Mouse (Mus musculus) ovary, adult 2 months (tissue): ENCODE results near the gene Klhl41. TPM values are rescaled to one million over a fixed set of nuclear protein-coding genes. Genes with fewer than 3 reads are reported as not detected.

Experiments used
- polyA plus RNA-seq: library from polyadenylated mRNA; depleted of rRNA; stranded (reverse); fragments of >200 nt; gene quantifications from 2 replicates; pipeline ENCODE4 v1.2.3, GENCODE M21; 2012; rRNA removed

Klhl41 gene
- not detected in 2 replicates for polyA plus RNA-seq

DNA sequence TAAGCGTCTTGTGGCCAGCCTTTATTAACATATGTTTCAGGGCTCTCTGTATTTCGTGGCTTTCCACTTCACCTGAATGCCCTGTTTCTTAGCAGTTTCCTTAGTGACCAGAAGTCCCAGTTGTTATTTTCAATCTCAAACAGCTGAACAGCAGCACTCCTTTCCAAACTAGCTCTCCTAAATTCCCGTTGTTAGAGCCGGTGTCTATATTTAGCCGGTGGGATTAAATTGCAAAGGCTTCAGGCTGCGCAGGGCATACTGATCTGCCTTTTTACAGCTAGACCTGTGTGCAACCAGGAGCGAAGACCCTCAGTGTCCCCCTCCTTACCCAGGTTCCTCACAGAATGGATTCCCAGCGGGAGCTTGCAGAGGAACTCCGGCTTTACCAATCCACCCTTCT lies at the start of gene Klhl41:
Gene Klhl41, plus strand, starts transcription at position 268 of the 400 bp plus-strand sequence.

DNA sequence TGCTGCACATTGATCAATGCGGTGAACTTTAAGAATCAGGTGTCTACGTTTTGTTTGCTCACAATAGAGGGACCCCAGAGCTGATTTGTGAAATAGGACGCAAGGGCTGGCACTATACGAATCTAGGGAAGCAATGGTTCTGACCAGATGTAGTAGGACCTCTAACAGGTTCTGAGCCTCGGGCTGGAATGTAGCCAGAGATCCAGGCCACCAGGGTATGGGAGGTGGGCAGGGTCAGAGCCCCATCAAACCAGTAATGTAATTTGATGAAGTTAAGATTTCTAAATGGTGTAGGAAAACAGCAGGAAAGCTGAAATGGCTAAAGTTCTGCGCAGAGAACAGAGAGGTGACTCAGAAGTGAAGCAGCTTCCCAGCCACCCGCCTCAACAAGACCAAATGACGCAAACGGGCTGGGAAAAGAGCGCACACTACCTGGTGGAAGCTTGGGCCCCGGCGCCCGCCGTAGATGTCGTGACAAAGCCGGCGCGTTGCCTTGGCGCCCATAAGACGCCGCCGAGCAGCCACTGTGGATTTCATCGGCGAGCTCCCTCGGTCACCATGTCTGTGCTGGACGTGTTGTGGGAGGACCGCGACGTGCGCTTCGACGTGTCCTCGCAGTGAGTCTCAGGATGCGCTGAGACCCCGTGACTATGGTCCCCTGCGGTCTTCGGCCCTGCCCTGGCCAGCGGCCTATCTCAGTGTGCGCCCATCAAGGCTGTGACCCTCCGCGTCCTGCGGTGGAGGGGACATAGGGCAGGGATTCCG lies 23.0 kb upstream of the Klhl41 start, which contains the start of gene Bbs5:
Gene Bbs5, plus strand, starts transcription at position 446 of the 765 bp plus-strand sequence.

DNA sequence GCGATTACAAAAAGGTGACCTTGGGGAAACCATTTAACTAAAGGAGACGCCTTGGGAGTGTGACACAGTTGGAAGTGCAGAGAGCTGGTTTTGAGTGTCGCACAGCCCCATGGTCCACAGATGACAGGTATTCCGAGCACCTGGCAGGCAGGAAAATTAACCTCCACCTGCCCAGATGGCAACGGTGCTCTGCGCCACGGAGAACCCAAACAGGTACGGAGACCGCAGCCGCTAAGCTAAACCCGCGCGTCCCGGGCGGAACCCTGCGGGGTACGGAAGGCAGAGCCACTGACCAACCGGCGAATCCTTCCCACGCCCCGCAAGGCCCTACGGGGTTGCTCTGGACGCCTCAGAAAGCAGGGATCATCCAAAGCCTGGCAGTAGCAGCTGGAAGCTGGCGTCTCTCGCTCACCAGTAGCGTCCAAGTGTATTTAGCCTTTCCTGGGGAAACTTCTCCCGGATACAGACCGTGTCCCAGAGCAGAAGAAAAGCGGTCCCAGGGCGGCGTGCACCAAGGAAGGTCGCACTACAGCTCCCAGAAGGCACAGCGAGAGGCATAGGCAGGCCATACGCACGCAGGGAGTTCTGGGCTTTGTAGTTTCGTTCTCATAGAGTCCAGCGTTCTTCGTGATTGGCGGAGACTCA lies 43.2 kb downstream of the Klhl41 start, which contains the start of gene Fastkd1:
Gene Fastkd1, minus strand, starts transcription at position 536 of the 645 bp plus-strand sequence.

DNA sequence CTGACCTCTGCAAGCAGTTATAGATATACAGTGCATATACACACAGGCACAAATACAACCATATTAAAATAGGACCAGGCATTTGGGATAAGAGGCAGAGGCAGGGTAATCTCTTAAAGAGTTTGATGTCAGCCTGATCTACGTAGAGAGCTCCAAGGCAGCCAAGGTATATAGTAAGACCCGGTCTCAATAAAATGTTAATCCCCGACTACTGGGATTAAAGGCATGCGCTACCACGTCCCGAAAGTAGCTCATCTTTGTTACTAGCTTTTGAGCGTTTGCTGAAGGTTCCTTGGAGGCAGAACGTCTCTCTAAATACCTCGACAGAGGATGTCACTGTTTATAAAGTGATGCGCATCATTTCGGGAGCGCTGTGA lies 52.3 kb downstream of the Klhl41 start, which contains the start of gene Ppig:
Gene Ppig, plus strand, starts transcription at position 273 of the 377 bp plus-strand sequence.

Other genes starting within 250 kb of the Klhl41 start
- 2.1 and 2.8 TPM in 2 replicates for gene Lrp2, start 84.1 kb upstream of the Klhl41 start, polyA plus RNA-seq
- gene Bbs5, start 22.9 kb upstream of the Klhl41 start, polyA plus RNA-seq: 0.94 and 1.5 TPM in 2 replicates
- gene Fastkd1, start 43.4 kb downstream of the Klhl41 start, polyA plus RNA-seq: 3.8 and 4.6 TPM in 2 replicates
- gene Ppig, start 52.4 kb downstream of the Klhl41 start, polyA plus RNA-seq: 0.51 and 1.1 TPM in 2 replicates
- gene Ccdc173, start 119.5 kb downstream of the Klhl41 start, polyA plus RNA-seq: 0.31 TPM in 1 of 2 replicates, not detected in the other
- 89.7 and 96.6 TPM in 2 replicates for gene Phospho2, start 119.5 kb downstream of the Klhl41 start, polyA plus RNA-seq
- 8.7 and 10.2 TPM in 2 replicates for gene Klhl23, start 151.8 kb downstream of the Klhl41 start, polyA plus RNA-seq
- gene Ssb, start 191.4 kb downstream of the Klhl41 start, polyA plus RNA-seq: 0.47 and 0.54 TPM in 2 replicates
- gene Mettl5, start 215.5 kb downstream of the Klhl41 start, polyA plus RNA-seq: 1.8 and 5.2 TPM in 2 replicates
- gene Ubr3, start 227.1 kb downstream of the Klhl41 start, polyA plus RNA-seq: 10.5 and 15.0 TPM in 2 replicates